Mouse (Mus musculus) ES-E14 (cell line): ENCODE measurements around the gene Pygm.

Experiments
- CHD2 ChIP-seq: IDR thresholded peaks from 2 replicates; pipeline ENCODE4 v1.6.1; 2014; ENCODE audit warnings: mild to moderate bottlenecking, low read depth, low read length, inconsistent platforms
- HCFC1 ChIP-seq: IDR thresholded peaks from 2 replicates; pipeline ENCODE4 v1.6.1; 2012; ENCODE audit warnings: low read length, inconsistent platforms, borderline replicate concordance; ENCODE audit not compliant: insufficient read depth
- MAFK ChIP-seq: IDR thresholded peaks from 2 replicates; pipeline ENCODE4 v1.6.1; 2014; ENCODE audit warnings: mild to moderate bottlenecking, low read depth, low read length, inconsistent platforms; ENCODE audit not compliant: insufficient read depth
- ZC3H11A ChIP-seq: IDR thresholded peaks from 2 replicates; pipeline ENCODE4 v1.6.1; 2012; ENCODE audit warnings: low read depth, mild to moderate bottlenecking, inconsistent platforms, low read length, borderline replicate concordance
- ZNF384 ChIP-seq: IDR thresholded peaks from 2 replicates; pipeline ENCODE4 v1.6.1; 2012; ENCODE audit warnings: low read depth, low read length, inconsistent platforms

GRCm38 (mm10) chr19:6351431-6352106 is 32.6 kb upstream of the Pygm start:
- TF ChIP-seq CHD2 (no peak), MAFK (no peak), HCFC1 (no peak), ZNF384 (no peak), ZC3H11A (no peak)
